Mouse (Mus musculus) ES-E14 (cell line): ENCODE measurements around the gene Tle4. TPM values are rescaled to one million over a fixed set of nuclear protein-coding genes. Genes with fewer than 3 reads are reported as not detected.

Source experiments
- DNase-seq: peaks from one replicate; pipeline ENCODE4 v3.0.0-alpha.2; 2013; ENCODE audit warnings: low read depth, low spot score
- H3K27ac ChIP-seq: 2 replicates; pipeline ENCODE4 v1.5.1; 2012; ENCODE audit warnings: low read depth, mild to moderate bottlenecking, low read length, moderate library complexity, mixed read lengths; ENCODE audit not compliant: poor library complexity, insufficient read depth, severe bottlenecking
- H3K36me3 ChIP-seq: 2 replicates; pipeline ENCODE4 v1.6.1; 2012; ENCODE audit warnings: mild to moderate bottlenecking, low read length, moderate library complexity, mixed read lengths; ENCODE audit not compliant: control insufficient read depth, poor library complexity, insufficient read depth, severe bottlenecking
- H3K4me1 ChIP-seq, 2 experiments: fragments of 150-350 bp in 1 of 2; sonication (generic) in 1 of 2; 2 replicates each; pipeline ENCODE4 v1.6.1; 2012; ENCODE audit warnings: low read length in 2 of 2, mild to moderate bottlenecking in 1 of 2, mixed read lengths in 1 of 2; ENCODE audit not compliant: control insufficient read depth in 2 of 2, insufficient read depth in 2 of 2, poor library complexity in 1 of 2
- H3K4me3 ChIP-seq, 2 experiments: fragments of 150-350 bp in 1 of 2; sonication (generic) in 1 of 2; 2 replicates each; pipeline ENCODE4 v1.5.1; 2012; ENCODE audit warnings: low read length in 2 of 2, low read depth in 1 of 2, mild to moderate bottlenecking in 1 of 2, mixed read lengths in 1 of 2; ENCODE audit not compliant: insufficient read depth in 1 of 2, poor library complexity in 1 of 2, severe bottlenecking in 1 of 2
- H3K9ac ChIP-seq: 2 replicates; pipeline ENCODE4 v1.6.1; 2012; ENCODE audit warnings: low read depth, mild to moderate bottlenecking, low read length, mixed read lengths; ENCODE audit not compliant: poor library complexity, insufficient read depth, severe bottlenecking
- H3K9me3 ChIP-seq: fragments of 150-350 bp; sonication (generic); 2 replicates; pipeline ENCODE4 v1.6.1; 2012; ENCODE audit warnings: low read depth, mild to moderate bottlenecking, low read length; ENCODE audit not compliant: control insufficient read depth, insufficient read depth
- CHD2 ChIP-seq: IDR thresholded peaks from 2 replicates; pipeline ENCODE4 v1.6.1; 2014; ENCODE audit warnings: mild to moderate bottlenecking, low read depth, low read length, inconsistent platforms
- HCFC1 ChIP-seq: IDR thresholded peaks from 2 replicates; pipeline ENCODE4 v1.6.1; 2012; ENCODE audit warnings: low read length, inconsistent platforms, borderline replicate concordance; ENCODE audit not compliant: insufficient read depth
- MAFK ChIP-seq: IDR thresholded peaks from 2 replicates; pipeline ENCODE4 v1.6.1; 2014; ENCODE audit warnings: mild to moderate bottlenecking, low read depth, low read length, inconsistent platforms; ENCODE audit not compliant: insufficient read depth
- ZC3H11A ChIP-seq: IDR thresholded peaks from 2 replicates; pipeline ENCODE4 v1.6.1; 2012; ENCODE audit warnings: low read depth, mild to moderate bottlenecking, inconsistent platforms, low read length, borderline replicate concordance
- ZNF384 ChIP-seq: IDR thresholded peaks from 2 replicates; pipeline ENCODE4 v1.6.1; 2012; ENCODE audit warnings: low read depth, low read length, inconsistent platforms
- in situ Hi-C, 2 experiments: fragments of 600-800 bp; cut with MboI; formaldehyde crosslinking; loops; one replicate each; pipeline ENCODE4 v1.15.1; 2025; ENCODE audit warnings: low sequenced_read_pairs in 2 of 2, inconsistent platforms in 1 of 2; ENCODE audit not compliant: unreplicated experiment in 2 of 2
- total RNA-seq: library from RNA; depleted of rRNA; stranded (reverse); fragments of 300-350 nt; gene quantifications from 2 replicates; pipeline ENCODE4 v1.2.3, GENCODE M21; 2012

The Tle4 gene
- total RNA-seq, 1 experiment = 45.7 TPM

DNA sequence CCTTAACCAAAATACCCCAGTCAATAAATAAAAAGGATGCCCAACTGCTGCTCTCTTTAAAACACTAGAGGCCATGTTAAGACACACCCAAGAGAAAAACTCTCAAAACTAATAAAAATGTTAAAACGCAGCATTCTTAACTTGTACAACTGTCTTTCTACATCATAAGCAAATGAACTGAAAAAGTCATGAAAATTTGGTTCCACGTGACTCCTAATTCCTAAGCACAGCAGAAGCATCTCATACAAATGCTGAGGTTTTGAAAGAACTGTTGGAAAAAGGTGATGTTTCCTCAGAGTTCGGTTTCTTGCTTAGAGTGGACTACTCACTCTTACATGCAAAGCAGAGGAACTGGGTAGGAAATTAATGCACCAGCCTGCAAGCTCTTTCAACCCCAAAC lies 3.3 kb downstream of the Tle4 start:
- no peak for TF ChIP-seq ZC3H11A
- TF ChIP-seq ZNF384 = no peak
- no peak for TF ChIP-seq MAFK
- TF ChIP-seq CHD2 = no peak
- TF ChIP-seq HCFC1 = no peak
- Histone ChIP-seq H3K9me3 (no peaks in the 10 kb centered on the region), H3K27ac (no peak overlapping the region), H3K4me1 (0 out of 4 replicates have a peak, but pooled peaks cover 2 to 6% of the 10 kb centered on the region in 2 experiments), H3K4me3 (peak overlapping the region; percentile 3 to 32; a peak in 1 of 4 replicates), H3K9ac (no peak overlapping the region), H3K36me3 (peaks cover 17% of the 10 kb centered on the region)
- DNase-seq = no peak
- in situ Hi-C loops = no loop called here

DNA sequence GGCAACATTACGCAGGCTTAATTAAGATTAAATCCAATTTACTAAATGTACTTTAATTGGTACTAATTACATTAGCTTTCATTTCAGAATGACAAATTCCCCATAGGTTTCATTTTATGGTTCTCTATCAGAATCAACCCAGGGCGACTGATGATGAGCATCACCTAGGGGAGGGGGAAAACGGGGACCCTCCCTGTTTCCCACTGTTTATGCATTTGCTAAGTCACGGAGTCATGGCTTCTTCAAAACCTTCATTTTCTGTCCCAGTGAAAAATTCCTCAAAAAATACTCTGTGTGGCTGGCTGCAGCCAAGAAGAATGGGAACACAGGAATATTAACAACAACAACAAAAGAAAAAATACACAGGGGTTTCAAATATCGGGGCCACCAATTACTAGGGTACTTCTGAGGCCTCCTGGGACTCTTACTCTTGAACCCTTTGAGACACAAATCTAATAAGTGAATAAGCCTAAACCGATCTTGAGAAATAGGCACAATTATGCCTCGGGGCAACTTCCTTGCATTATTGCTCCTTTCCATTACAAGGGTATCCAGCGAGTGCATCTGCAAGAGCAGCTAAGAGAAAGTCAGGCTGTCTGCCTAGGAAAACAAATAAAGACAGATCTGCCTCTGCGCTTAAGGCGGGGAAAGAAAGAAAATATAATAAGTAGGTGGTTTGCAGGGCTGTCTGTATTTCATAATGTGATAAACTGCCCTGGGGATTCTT lies 5.9 kb downstream of the Tle4 start:
- Histone ChIP-seq H3K9ac (no peak overlapping the region), H3K4me1 (peaks cover 4% of the 10 kb centered on the region in 2 experiments; a peak in 3 of 4 replicates), H3K4me3 (no peak overlapping the region), H3K36me3 (peaks cover 20% of the 10 kb centered on the region), H3K27ac (no peak overlapping the region), H3K9me3 (no peaks in the 10 kb centered on the region)
- no peak for TF ChIP-seq ZNF384
- DNase-seq = no peak
- in situ Hi-C loops = no loop called here

DNA sequence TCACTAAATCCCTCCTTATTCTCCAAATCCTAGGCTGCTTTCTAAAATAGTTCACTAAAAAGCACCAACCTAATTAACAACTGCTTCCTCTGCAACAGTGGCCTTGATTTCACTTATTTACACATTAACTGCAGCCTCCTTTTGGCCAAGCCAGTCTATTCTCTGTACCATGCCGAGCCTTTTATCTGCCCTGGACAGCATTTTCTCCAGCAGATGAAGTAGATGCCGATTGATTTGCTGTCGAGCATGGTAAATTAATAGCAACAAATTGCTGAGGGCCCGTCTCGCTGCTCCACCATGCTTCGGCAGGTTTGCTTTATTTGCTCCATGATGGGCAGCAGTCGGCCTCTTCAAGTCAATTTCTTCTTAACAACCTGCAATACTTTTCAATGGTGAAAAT lies 7.7 kb downstream of the Tle4 start:
- Histone ChIP-seq H3K4me1 (peaks cover 4 to 6% of the 10 kb centered on the region in 2 experiments; a peak in 3 of 4 replicates), H3K36me3 (peaks cover 21% of the 10 kb centered on the region), H3K9ac (no peak overlapping the region), H3K4me3 (no peak overlapping the region), H3K27ac (no peak overlapping the region), H3K9me3 (no peaks in the 10 kb centered on the region)
- no peak for DNase-seq
- in situ Hi-C loops = no loop called here
- TF ChIP-seq HCFC1 (no peak), MAFK (no peak), ZC3H11A (no peak), CHD2 (no peak), ZNF384 (no peak)

DNA sequence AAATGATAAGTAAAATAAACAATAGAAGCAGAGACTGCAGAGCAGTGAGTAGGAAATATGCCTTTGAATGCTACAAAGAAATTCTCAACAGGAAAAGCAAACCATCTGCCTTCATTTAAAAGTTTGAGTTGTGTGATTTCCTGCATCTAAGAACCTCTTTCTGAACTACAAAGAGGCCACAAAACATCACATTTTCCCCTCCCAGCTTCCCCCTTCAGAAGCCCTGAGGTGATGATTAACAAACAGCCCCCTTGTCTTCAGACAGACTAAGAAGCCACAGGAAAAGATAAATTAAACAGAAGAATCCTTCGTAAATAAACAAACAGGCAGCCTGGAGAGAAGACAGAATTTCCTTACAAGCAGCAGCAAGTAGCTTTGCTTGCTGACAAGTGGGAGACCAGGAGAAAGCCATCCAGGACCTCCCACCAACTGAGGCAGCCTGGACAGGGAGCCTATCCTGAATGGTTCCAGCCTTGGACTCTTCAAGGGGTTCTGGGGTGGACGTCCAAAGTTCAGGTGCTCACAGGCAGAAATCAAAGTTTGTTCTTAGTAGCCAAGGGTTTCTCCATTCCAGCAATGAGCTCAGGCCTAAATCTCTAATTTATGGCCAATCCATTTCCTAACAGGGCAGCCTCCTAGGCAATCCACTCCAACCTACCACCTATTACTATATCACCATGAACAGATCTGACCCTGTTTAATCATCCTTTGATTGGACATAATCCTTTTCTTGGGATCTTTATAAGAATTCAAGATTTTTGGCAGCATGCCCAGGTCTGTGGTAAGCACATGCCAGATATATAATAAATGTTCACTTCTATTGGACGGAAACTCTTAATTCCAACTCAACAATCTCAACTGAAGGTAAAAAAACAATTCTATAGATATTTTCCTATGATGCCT lies 9.4 kb downstream of the Tle4 start:
- in situ Hi-C loops = no loop called here
- TF ChIP-seq ZC3H11A = no peak
- no peak for TF ChIP-seq ZNF384
- no peak for TF ChIP-seq HCFC1
- no peak for TF ChIP-seq MAFK
- TF ChIP-seq CHD2 = no peak
- DNase-seq = no peak
- Histone ChIP-seq H3K9ac (no peak overlapping the region), H3K4me3 (no peak overlapping the region), H3K4me1 (peaks cover 0 to 6% of the 10 kb centered on the region in 2 experiments; a peak in 3 of 4 replicates), H3K36me3 (peaks cover 19% of the 10 kb centered on the region), H3K27ac (no peak overlapping the region), H3K9me3 (no peaks in the 10 kb centered on the region)
